Mouse (Mus musculus) ovary, postnatal 14 days (tissue): ENCODE results near the gene Snai3.

Experiments
- DNase-seq: peaks from one replicate; pipeline ENCODE4 v3.0.0; 2022; ENCODE audit warnings: low spot score

Gene Snai3

DNA sequence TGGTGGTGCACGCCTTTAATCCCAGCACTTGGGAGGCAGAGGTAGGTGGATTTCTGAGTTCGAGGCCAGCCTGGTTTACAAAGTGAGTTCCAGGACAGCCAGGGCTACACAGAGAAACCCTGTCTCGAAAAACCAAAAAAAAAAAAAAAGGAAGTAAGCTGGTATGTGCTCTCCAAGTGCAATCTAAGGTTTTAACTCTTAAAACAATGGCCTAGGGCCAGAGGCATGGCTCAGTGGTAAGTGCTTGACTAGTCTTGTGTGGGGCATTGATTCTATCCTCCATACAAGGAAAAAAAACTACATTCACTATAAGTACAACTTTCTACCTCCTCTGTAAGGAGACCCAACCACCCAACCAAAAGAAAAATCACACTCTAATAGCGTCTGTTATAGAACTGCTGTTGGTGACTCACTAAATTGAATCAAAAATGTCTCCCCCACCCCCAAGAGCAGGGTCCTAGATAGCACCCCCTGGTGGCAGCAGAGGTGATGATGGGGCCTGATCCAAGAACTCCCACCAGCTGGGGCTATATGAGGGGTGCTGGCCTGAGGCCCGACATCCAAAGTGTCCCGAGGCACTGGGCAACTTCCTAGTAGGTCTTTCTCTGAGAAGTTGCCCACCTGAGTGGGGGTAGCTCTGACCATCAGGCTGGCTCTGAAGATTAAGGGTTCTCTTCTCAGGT is 1.2 kb downstream of the Snai3 start:
- DNase-seq, result no peak

DNA sequence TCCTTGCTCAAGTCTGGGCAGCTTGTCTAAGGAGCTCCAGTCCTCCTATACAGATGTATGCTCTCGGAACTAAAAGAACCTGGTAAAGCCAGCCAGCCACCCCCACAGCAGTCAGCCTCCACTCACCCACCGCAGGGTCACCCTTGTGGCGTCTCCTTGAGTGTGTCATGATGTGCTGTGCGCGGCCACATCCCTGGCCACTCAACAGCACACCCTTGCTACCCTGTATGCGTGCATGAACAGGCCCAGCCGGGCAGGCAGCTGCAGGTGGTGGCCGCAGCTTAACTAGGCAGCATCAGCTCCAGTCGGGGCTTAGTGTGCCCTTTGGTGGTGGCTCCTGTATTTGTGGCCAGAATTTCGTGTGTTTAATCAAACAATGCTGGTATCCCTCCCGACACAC is 3.4 kb downstream of the Snai3 start:
- no peak for DNase-seq

DNA sequence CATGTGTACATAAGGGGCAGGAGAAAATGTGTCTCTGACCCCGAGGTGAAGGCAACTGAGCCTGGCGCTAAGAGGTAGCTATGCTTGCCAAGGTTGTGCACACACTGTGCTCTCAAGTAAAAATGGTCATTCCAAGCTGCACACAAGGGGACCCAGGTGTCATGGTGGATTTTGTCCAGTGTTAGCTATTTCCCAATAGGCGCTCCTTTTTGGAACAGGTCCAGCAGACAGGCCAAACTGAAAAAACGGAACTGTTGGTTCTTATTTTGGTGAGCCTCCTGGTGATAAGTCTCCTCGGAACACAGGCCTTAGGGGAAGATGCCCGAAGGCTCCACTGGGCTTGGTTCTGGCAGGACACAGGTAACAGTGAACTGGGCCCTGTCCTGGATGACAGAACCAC is 6.1 kb downstream of the Snai3 start:
- DNase-seq, result no peak

DNA sequence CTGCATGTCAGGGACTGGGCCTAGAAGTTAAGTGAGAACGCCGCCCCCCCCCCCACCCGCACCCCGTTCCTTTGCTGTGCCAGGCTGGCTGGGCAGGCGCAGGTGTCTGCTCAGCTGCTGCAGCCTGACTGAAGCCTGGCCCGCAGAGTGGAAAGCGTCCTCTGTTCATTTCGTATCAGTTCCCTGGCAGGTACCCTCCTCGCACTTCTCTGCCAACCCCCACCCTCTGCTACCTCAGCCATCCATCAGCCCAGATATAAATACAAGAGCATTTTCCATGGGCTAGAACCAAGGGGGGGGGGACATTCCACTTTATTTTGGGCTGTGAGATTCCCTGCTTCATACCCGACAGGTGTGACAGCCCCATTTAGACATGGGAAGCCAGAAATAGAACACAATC is 8.4 kb downstream of the Snai3 start:
- no peak for DNase-seq

DNA sequence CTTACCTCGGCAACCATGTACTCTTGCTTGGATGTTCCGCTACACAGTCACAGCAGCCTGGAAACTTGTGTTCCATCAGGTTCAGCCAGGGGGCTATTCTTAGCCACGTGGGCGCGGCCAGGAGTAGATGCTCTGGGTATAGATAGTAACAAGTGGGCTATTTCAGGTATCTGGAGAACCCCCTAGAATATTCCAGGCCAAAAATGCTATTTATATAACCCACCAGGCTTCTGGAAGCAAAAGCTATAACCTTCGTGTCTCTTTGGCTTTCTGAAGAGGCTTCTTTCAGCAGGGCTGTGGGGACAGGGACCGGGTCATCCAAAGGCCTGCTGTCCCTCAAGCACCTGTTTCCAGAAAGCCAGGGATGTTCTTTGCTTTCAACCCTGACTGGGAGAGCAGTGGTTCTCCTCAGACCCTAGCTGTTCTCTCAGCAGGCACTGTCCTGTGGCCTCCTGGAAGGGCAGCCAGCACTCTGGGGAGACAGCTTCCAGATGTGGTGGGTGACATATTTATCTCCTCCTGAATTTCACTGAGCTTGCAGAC is 9.3 kb downstream of the Snai3 start:
- no peak for DNase-seq

DNA sequence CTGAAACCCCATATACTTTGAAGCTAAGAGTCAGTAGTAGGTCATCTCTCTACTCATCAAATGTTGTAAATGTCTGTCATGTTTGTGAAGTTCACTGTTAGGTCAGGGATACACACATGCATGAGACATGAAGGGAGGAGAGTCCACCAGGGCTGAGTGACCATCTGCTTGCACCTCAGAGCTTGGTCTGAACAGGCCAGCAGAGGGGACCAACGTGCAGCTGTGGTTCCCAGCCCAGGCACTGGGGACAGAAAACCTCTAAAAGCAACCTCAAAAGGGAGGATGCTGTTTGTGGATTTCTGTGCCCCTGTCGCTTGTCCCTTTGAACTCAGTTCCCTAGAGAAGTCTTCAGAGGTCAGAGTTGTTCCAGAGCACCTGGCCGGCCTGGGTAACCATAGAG is 15.3 kb downstream of the Snai3 start:
- DNase-seq, result no peak

- DNase-seq, result peak; percentile 70
Measured at GRCm38 (mm10) chr8:122444058-122444748, 16.3 kb downstream of the Snai3 start.

- peak; percentile 94 for DNase-seq
Measured at GRCm38 (mm10) chr8:122443262-122444006, 17.1 kb downstream of the Snai3 start, which contains the start of gene Mvd. Gene Mvd (minus strand): TSS chr8:122443422.

GRCm38 (mm10) chr8:122442781-122443180 is 17.8 kb downstream of the Snai3 start:
- no peak for DNase-seq

DNA sequence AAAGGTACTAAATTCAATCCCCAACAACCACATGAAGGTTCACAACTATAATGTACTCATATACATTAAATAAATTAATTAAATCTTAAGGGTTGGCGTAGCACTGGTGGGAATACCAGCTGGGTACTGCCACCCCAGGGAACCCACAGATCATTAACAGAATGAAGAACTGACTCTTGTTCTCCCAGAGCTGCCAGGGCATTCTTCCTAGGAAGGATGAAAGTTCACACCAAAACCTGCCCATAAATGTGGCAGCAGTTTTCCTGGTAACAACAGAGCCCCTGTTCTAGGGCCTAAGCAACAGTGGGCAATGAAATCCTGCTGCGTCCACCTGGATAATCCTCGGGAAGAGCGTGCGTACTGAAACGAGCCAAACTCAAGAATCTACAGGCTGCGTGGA is 18.2 kb downstream of the Snai3 start:
- DNase-seq, result no peak

- no peak for DNase-seq
Measured at GRCm38 (mm10) chr8:122441326-122441725, 19.2 kb downstream of the Snai3 start.

DNA sequence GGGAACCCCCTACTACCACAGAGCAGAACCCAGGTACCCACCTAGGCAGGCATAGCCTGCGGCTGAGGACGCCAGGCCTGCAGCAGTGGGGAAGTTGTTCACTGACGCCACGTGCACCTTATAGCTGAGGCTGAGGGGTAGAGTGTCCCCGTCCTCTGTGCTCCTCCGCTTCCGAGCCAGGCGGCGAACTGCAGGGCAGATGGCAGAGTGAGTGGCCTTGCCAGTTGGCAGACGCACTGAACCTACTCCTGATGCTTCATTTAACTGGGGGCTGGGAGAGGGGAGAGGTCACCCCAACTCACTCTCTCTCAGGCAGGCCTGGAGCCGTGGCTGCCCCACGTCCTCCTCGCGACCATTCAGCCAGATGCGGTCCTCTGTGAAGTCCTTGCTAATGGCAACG is 21.2 kb downstream of the Snai3 start:
- no peak for DNase-seq

DNA sequence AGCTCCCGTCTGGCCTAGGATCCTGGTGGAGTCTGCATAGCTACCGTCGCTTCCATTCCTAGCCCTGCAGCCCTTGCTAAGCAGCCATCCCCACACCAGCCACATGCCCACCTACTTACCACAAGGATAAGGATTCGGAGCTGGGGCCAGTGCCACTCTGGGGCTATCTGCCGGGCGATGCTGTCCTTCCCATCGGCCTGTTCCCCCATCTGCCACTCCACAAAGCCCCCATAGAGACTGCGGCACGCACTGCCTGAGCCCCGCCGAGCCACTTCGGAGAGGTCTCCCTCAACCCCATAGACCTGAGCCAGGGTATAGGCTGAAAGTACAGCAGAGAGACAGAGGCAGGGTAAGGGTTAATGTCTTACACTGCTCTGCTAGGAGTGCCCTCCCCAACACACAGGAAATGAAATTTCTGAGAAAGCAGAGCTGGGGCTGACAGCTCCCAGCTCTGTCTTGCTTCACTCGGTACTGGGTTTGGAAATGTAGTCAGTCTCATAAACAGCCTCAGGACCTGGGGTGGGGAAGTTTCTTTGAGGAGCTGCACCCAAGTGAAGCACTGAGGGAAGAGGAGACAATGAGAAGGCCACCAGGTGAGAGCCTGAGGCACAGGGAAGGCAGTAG is 22.7 kb downstream of the Snai3 start:
- no peak for DNase-seq

DNA sequence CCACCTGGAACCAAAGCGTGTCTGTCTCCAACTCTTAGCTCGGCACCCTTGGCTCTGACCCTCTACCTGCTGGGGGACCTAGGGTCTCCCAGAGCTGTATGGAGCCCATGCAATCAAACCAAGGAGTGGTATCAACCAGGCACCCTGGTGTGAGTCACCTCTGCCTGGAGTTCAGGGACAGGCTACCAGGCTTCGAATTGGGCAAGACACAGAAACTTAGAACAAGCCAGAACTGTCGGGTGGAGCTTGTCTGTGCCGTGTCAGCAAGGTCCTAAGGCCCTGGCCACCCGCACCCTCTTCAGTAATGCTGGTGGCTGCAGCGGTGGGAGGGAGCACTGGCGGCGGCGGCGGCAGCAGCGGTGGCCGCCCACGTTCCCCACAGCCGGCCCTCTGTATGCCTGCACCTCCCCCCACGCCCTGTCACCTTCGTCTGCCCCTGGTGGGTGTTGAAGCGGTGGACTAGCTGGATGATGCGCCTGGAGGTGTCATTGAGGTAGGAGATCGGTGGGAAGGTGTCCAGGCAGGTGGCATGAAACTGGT is 23.9 kb downstream of the Snai3 start:
- no peak for DNase-seq

DNA sequence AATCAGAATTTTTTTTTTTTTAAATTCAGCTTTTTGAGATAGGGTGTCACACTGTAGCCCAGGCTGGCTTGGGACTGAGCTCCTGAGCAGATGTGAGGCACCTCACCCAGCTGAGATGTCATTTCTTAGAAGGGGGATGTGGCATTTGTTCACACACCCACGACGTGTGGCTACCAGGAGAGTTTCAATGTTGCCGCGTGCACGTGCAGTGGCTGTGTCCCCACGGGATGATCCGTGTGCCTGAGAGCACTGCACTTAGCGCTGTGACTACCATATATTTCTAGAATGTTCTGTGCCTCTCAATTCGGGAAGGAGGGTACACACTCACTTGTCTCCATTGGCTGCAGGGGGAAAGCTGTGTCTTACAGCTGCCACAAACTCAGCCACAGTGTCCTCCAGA is 24.4 kb downstream of the Snai3 start:
- no peak for DNase-seq

DNA sequence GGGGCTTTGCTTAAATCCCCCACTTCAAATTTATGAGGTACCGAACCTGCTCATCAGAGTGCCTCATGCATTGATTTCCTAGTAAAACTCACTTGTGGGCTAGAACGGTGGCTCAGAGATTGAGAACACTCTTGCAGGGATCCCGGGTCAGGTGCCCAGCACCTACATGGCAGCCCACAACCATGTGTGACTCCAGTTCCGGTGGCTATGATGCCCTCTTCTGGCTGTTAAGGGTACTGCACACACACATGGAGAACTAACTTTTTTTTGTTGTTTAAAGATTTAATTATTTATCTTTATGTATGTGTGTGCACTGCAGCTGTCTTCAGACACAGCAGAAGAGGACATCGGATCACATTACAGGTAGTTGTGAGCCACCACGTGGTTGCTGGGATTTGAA is 25.2 kb downstream of the Snai3 start:
- no peak for DNase-seq

DNA sequence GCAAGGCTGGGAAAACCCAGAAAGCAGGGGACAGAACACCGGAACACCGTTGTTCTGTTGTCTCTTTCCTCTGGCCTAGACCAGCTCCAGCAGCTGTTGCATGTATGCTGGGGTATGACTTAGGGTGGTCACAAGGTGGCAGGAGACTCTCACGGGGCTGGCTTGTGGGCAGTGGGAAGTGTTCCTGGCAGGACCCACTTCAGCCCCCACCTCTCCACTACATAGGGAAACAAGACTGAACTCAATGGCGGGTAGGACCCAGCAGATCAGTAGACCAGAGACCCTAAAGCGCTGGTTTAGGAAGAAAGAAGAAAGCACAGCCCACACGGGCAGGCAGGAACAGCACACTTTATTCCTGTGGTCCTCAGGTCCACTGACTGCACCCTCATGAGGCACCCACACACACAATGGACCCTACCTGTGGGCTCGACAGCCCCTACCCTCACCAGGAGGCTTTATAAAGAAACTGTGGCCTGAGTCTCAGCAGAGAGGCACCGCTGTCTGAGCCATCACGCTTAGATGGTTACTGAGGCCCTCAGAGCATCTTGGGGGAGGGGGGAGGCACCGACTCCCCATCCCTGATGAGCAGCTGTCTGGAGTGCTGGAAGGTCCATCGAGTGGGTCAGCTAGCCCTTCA is 27.1 kb downstream of the Snai3 start:
- no peak for DNase-seq

DNA sequence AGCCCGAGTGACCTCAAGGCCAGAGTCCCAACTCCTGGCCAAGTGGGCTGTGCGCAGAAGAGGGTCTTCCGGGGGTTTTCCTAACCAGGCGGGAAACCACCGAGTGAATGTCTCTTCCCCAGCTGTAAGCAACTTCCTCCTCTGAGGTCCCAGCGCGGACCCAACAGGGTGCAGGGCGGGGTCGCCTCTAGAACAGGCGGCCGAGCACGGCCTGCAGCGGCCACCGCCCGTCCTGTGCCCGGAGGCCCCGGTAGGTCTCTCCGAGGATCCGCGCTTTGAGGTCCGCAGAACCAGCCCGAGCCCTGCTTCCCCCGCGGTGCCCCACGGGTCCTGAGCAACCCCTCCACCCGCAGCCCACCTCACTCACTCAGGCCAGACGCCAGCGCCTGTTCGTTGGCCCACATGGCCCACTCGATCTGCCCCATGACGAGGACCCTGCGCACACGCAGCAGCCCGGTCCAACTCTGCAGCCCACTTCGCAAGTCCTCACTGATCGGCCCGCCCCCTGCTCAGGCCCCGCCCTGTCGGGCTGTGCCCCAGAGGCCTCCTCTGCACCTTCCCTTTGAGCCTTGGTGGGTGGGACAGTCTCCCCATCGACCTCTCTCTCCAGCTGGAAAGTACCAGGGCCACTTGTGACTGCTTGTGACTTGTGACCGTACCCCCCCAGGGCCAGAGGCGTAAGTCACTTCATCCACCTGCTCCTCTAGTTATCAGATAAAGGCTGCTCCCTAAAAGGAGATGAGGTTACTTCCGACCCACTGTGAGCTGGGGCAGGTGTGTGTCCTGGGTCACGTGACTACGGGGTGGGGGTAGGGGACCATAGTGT is 27.9 kb downstream of the Snai3 start, which contains the start of gene Cyba:
Cyba (minus strand) TSS at position 488 of the 826 bp plus-strand sequence.
- peak; percentile 59 for DNase-seq

DNA sequence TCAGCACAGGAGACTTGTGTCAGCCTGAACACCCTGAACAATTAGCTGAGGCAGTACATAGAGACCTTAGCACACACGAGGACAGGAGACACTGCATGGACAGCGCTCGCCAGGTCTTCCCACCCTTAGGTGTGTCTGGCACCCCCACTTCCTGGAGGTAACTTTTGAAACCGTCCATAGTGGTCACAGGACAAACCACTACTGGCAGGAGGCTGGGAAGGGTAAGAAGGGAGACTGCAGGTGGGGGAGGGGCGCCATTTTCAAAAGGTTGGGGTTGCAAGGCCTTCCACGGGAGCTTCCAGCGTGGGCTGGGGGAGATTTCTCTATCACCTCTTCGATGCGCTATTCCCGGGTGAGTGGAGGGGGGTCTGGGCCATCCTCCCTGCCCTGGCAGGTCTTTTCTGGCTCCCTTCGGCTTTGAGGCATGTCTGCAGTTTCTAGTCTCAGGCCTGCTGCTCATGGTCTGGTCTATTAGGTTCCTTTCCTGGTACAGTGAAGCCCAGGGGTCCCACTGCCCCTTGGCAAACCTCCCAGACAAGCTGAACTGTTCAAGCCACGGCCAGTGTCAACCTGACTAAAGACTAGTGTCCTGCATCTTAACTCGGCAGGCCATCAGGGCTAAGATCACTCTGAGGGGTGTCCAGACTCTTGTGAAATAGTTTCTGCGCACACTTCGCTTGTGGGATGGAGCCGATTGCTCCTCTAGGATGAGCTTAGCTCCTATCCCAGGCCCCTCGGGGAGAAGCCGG is 28.7 kb downstream of the Snai3 start:
- no peak for DNase-seq

DNA sequence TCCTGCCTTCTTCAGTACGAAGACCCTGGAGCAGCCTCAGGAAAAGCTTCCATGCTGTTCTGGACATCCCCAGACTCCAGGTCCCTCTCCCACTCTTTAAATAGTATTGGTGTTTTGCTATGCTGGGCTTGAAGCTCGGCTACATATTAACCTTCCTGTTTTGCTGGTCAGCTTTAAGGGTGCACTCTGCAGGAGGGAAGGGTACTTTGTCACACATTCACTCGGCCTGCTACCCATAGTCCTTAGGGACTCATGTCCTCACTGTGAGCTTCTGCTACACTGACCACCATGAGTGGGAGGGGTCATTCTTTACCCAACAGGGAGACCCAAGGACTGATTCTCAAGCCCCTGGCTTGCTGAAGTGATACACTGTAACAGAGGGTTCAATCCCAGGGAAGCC is 29.9 kb downstream of the Snai3 start:
- no peak for DNase-seq
